10 mouse cellular contexts compared by ENCODE assay signal in genomic region chr15:84965575-84966360, GRCm38 (mm10). TPM values are rescaled to one million over a fixed set of nuclear protein-coding genes. Genes with fewer than 3 reads are reported as not detected.
DNase-seq lines count a peak whose midpoint lies in the region; ATAC-seq and TF ChIP-seq lines count a peak whose summit lies in the region.
"Had no signal": no experiment of that assay in that cellular context is flagged by ENCODE, and none has a peak within 500 bp of the region (broad histone marks: within the 10 kb centered on the region; RNA-seq: fewer than 3 reads in every experiment).

No protein-coding gene starts in this region.

- no peaks in the 10 kb centered on the region for H3K27me3 ChIP-seq in intestine, embryonic 14.5 days (replicated peaks; ENCODE audit: control insufficient read depth, insufficient read depth, low read length)
- no peaks in the 10 kb centered on the region for H3K27me3 ChIP-seq in intestine, postnatal 0 days (replicated peaks; ENCODE audit: control insufficient read depth, insufficient read depth, low read length)
- H3K27me3 ChIP-seq: embryonic facial prominence, embryonic 12.5 days had no signal

- no peak overlapping the region for H3K4me2 ChIP-seq in intestine, embryonic 14.5 days (ENCODE audit: low read length)
- no peak overlapping the region for H3K4me2 ChIP-seq in intestine, postnatal 0 days (replicated peaks; ENCODE audit: low read depth)
- H3K4me2 ChIP-seq: embryonic facial prominence, embryonic 12.5 days had no signal

- no peaks in the 10 kb centered on the region for H3K36me3 ChIP-seq in intestine, embryonic 14.5 days (ENCODE audit: control insufficient read depth, insufficient read depth, low read length)
- H3K36me3 ChIP-seq in intestine, postnatal 0 days (ENCODE audit: control insufficient read depth, insufficient read depth): no peaks in the 10 kb centered on the region
- H3K36me3 ChIP-seq: embryonic facial prominence, embryonic 12.5 days had no signal

- H3K4me3 ChIP-seq in intestine, embryonic 14.5 days (ENCODE audit: low read depth, low read length): no peak overlapping the region
- no peak overlapping the region for H3K4me3 ChIP-seq in intestine, postnatal 0 days (ENCODE audit: low read depth, low read length)
- H3K4me3 ChIP-seq: embryonic facial prominence, embryonic 12.5 days had no signal

- H3K4me1 ChIP-seq in intestine, embryonic 14.5 days (replicated peaks; ENCODE audit: control insufficient read depth, insufficient read depth, low read length): no peaks in the 10 kb centered on the region
- H3K4me1 ChIP-seq in intestine, postnatal 0 days (replicated peaks; ENCODE audit: control insufficient read depth, insufficient read depth, low read length): no peaks in the 10 kb centered on the region

- peak; percentile 90 for DNase-seq in intestine, embryonic 14.5 days (ENCODE audit: low spot score)
- peak; percentile 51 for DNase-seq in ES-CJ7 (ENCODE audit: low read depth, low spot score)
- DNase-seq in brain, adult 2 months (ENCODE audit: low read depth, low spot score): peak; percentile 72
- peak; percentile 49 for DNase-seq in hindlimb bud, embryonic 11.5 days (ENCODE audit: extremely low spot score, low read depth, low spot score)
- peak; percentile 67 for DNase-seq in retina, embryonic 14.5 days (ENCODE audit: low spot score)
- no peak for DNase-seq in right cerebral cortex, postnatal 36 days (ENCODE audit: low spot score in 2 of 2)

- no peaks in the 10 kb centered on the region for H3K9me3 ChIP-seq in intestine, embryonic 14.5 days (ENCODE audit: control insufficient read depth, low read length)
- H3K9me3 ChIP-seq in intestine, postnatal 0 days (ENCODE audit: control insufficient read depth): no peaks in the 10 kb centered on the region
- H3K9me3 ChIP-seq: embryonic facial prominence, embryonic 12.5 days had no signal

- H3K9ac ChIP-seq in intestine, embryonic 14.5 days (ENCODE audit: low read length): no peak overlapping the region
- no peak overlapping the region for H3K9ac ChIP-seq in intestine, postnatal 0 days (ENCODE audit: low read depth, low read length)
- H3K9ac ChIP-seq: embryonic facial prominence, embryonic 12.5 days had no signal

- no peak for ATAC-seq in intestine, embryonic 14.5 days (replicated peaks; ENCODE audit: low FRiP score, low TSS enrichment, low read depth)
- no peak for ATAC-seq in intestine, postnatal 0 days
- ATAC-seq in megakaryocyte, adult 5-6 weeks (ENCODE audit: poor library complexity, severe bottlenecking): no peak

- H3K27ac ChIP-seq in intestine, embryonic 14.5 days (ENCODE audit: low read depth): no peak overlapping the region
- no peak overlapping the region for H3K27ac ChIP-seq in intestine, postnatal 0 days (ENCODE audit: low read depth, low read length)
- H3K27ac ChIP-seq: embryonic facial prominence, embryonic 12.5 days had no signal

- TF ChIP-seq CTCF in intestine, postnatal 0 days (IDR thresholded peaks at IDR 0.05; ENCODE audit: low read depth): no peak

- 54% methylated on average over 7 of the region's 7 CpGs for WGBS in intestine, embryonic 14.5 days
- WGBS in intestine, postnatal 0 days: 56% methylated on average over 7 of the region's 7 CpGs

RNA-seq across cellular contexts. Expression of gene 5031439G07Rik, which starts 22.6 kb away (rescaled TPM):
- polyA plus RNA-seq in intestine, embryonic 14.5 days (2014; fragmentation: Nextera tagmentation; extraction: Ambion mirVana): 8.8 and 9.7 TPM in 2 replicates
- polyA plus RNA-seq in intestine, postnatal 0 days (2015; fragmentation: Nextera tagmentation; extraction: Ambion mirVana): 14.9 and 15.5 TPM in 2 replicates
- total RNA-seq in megakaryocyte, adult 5-6 weeks (2015): 48.7 and 48.8 TPM in 2 replicates
- 65.3 and 73.5 TPM in 2 replicates for total RNA-seq in megakaryocyte, adult 5-6 weeks (2017)

RNA-seq across cellular contexts. Expression of gene Nup50, which starts 42.6 kb away (rescaled TPM):
- polyA plus RNA-seq in intestine, embryonic 14.5 days (2014; fragmentation: Nextera tagmentation; extraction: Ambion mirVana): 38.6 and 42.8 TPM in 2 replicates
- polyA plus RNA-seq in intestine, postnatal 0 days (2015; fragmentation: Nextera tagmentation; extraction: Ambion mirVana): 21.0 and 23.6 TPM in 2 replicates
- total RNA-seq in megakaryocyte, adult 5-6 weeks (2015): 29.8 and 32.3 TPM in 2 replicates
- 74.2 and 78.5 TPM in 2 replicates for total RNA-seq in megakaryocyte, adult 5-6 weeks (2017)

RNA-seq across cellular contexts. Expression of gene Gm29666, which starts 45.9 kb away (rescaled TPM):
- polyA plus RNA-seq in intestine, embryonic 14.5 days (2014; fragmentation: Nextera tagmentation; extraction: Ambion mirVana): 0.57 and 0.69 TPM in 2 replicates
- 0.14 and 0.22 TPM in 2 replicates for polyA plus RNA-seq in intestine, postnatal 0 days (2015; fragmentation: Nextera tagmentation; extraction: Ambion mirVana)
- total RNA-seq in megakaryocyte, adult 5-6 weeks (2015): 0.02 and 0.36 TPM in 2 replicates
- total RNA-seq in megakaryocyte, adult 5-6 weeks (2017): 0.08 and 0.29 TPM in 2 replicates

RNA-seq across cellular contexts. Expression of gene Upk3a, which starts 51.2 kb away (rescaled TPM):
- polyA plus RNA-seq in intestine, embryonic 14.5 days (2014; fragmentation: Nextera tagmentation; extraction: Ambion mirVana): 1.2 and 2.1 TPM in 2 replicates
- 2.0 and 2.2 TPM in 2 replicates for polyA plus RNA-seq in intestine, postnatal 0 days (2015; fragmentation: Nextera tagmentation; extraction: Ambion mirVana)
- not detected in 2 replicates for total RNA-seq in megakaryocyte, adult 5-6 weeks (2015)
- not detected in 2 replicates for total RNA-seq in megakaryocyte, adult 5-6 weeks (2017)
- polyA plus RNA-seq: liver, embryonic 16.5 days had no signal

Comparison
In these comparisons a context has a peak if more than half of its experiments do, and no peak if none do; other contexts are left out.
1. DNase-seq: peak in intestine, embryonic 14.5 days (single experiment), ES-CJ7 (single experiment), brain, adult 2 months (single experiment), hindlimb bud, embryonic 11.5 days (single experiment) and retina, embryonic 14.5 days (single experiment); none in right cerebral cortex, postnatal 36 days (0 of 2).